Mouse (Mus musculus) erythroblast, adult 5-6 weeks (primary cell): ENCODE data around the gene Slc12a7. TPM values are rescaled to one million over a fixed set of nuclear protein-coding genes. Genes with fewer than 3 reads are reported as not detected.

ENCODE experiments used
- ATAC-seq: replicated peaks from 2 replicates; pipeline ENCODE4 v1.8.0; 2016; ENCODE audit warnings: moderate number of reproducible peaks, mild to moderate bottlenecking, moderate TSS enrichment, inconsistent platforms; ENCODE audit not compliant: poor library complexity, low FRiP score, severe bottlenecking
- total RNA-seq, 2 experiments: library from RNA; stranded (forward) in 1 of 2; stranded (reverse) in 1 of 2; fragments of 150-400 nt in 1 of 2; fragments of 200-764, 138-1000 nt in 1 of 2; gene quantifications; 2 replicates each; pipeline versions ENCODE4 v1.2.3 to v1.2.4; 2015 to 2017; ENCODE audit warnings: low replicate concordance in 2 of 2

Slc12a7 gene
- total RNA-seq, 2 experiments from 2014 or later: 0.43 to 0.58 TPM

GRCm38 (mm10) chr13:73756916-73757315 is 24.0 kb downstream of the Slc12a7 start:
- ATAC-seq: no peak

GRCm38 (mm10) chr13:73757362-73757761 is 24.5 kb downstream of the Slc12a7 start:
- ATAC-seq: no peak

- no peak for ATAC-seq
Measured at GRCm38 (mm10) chr13:73759596-73759995, 26.7 kb downstream of the Slc12a7 start.

GRCm38 (mm10) chr13:73760126-73760525 is 27.2 kb downstream of the Slc12a7 start:
- ATAC-seq: no peak

- no peak for ATAC-seq
Measured at GRCm38 (mm10) chr13:73762938-73763337, 30.0 kb downstream of the Slc12a7 start.

- peak; percentile 71 for ATAC-seq
Measured at GRCm38 (mm10) chr13:73763439-73764255, 30.8 kb downstream of the Slc12a7 start.

DNA sequence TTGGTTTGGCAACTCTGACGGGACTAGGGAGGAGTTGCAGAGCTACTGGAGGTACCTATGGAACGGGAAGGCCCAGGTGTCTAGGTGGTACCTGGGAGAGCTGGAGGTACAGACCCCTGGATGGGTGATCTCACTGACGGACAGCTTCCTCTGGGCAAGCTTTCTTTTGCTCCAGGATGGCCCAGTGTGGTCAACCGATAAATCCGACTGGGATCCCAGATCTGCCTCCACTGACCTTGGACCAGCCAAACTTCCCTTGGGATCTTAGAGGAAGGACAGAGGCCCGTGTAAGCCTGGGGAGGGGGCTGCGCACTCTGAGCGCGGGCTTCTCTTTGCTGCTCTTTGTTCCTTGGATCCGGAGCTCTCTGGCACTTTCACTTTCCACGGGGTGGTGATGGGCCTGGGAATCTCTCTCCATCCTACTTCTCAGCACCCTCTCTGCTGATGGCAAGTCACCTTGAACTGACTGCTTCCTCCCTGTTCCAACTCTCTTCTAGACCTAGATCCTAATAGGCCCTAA is 31.4 kb downstream of the Slc12a7 start:
- ATAC-seq: no peak

DNA sequence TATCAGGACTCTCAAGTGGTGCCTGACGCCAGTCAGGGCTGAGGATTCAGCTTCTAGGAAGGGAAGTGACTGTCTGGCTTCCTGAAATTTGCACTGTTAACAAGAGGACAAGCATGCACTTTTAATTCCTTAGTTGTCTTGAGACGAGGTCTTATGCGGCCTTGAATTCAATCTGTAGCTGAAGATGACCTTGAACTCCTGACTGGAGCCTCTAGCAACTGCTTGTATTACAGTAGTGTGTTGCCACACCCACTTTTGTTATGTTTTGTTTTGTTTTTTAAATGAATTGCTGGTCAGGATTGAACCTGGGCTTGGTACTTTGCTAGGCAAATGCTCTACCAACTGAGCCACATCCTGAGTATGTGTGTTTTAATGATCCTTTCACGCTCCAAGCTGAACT is 32.5 kb downstream of the Slc12a7 start:
- ATAC-seq: no peak

GRCm38 (mm10) chr13:73767224-73767623 is 34.3 kb downstream of the Slc12a7 start:
- no peak for ATAC-seq

- no peak for ATAC-seq
Measured at GRCm38 (mm10) chr13:73767754-73768153, 34.9 kb downstream of the Slc12a7 start.

- no peak for ATAC-seq
Measured at GRCm38 (mm10) chr13:73768311-73768710, 35.4 kb downstream of the Slc12a7 start.

DNA sequence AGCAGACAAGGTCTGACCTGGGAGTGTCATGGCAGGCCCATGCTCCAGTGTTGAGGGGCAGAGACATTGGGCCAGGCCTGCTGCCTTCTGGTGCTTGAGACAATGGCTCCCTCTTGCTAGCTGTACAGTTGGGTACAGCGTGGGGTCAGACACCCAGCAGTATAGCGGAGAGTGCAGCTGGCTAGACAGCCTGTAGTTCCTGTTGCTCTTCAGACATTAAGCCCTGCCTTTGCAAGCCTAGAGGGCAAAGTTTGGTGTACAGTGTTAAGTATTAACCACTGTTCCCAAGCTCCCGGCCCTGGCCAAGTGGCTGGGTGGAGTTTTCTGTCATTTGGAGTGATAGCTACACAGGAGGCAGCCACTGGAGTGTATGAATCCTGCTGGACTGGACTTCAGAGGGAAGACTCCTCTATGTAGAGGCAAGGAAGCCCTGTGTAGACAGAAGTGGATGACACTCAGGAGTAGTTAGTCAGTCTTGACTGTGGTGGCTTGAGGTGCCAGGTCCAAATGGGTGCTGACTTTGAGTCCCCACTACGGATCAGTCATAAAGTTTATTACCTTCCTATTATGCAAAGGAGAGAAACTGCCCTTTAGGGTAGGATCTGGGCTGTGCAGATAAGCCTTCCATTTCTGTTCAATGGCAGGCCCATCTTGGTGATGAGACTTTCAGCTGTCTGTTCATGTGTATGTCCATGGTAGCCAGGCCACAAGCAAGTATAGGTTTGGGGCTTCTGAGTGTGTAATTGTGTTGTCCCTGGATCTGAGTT is 37.2 kb downstream of the Slc12a7 start:
- ATAC-seq: no peak

GRCm38 (mm10) chr13:73771131-73771530 is 38.2 kb downstream of the Slc12a7 start:
- ATAC-seq: no peak

DNA sequence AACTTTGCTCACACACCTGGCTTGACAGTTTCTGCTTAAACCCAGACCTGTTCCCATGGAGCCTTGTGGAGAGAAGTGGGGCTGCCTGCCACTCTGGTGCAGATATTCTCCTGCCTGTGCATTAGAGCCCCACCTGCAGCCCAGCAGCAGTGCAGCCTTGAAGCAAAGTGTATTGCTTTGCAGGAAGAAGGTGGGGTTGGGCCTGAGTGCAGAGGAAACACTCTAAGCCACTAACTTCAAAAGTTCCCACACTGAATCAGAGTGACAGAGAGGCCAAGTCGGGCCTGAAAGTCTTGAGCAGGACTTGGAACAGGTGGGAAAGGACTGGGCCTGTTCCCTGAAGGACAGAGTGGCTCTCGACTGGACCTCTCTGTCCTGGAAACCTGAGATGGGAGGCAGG is 39.8 kb downstream of the Slc12a7 start:
- ATAC-seq: no peak

DNA sequence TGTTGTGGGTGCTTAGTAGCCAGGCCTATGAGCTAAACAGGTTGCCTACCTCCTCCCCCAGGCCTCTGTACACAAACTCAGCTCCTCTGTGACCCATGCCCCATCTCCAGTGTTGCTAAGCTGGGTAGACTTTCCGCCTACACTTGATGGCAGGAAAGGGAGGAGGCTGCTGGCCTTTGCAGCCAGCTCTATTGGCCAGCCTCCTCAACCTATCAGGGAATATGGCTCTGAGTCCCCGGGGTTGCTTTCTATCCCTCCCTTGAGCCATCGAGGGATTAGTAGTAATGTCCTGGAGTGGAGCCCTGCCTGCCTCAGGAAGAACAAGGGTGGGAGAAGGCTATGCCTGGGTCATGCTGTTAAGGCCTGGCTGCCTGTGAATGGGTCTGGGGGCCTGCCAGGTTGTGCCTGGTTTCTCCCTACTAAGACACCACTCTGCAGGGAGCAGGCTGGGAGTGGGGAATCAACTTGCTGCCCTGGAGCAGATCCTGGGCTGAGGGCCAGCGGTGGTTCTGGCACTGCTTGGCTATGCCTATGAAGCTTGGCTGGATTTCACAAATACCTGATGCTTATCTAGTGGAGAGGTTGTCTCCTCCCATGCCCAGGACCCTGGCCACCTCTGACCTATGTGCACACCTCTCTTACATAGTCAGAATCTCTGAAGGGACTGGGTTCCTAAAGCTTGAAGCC is 40.8 kb downstream of the Slc12a7 start:
- ATAC-seq: no peak

- ATAC-seq: no peak
Measured at GRCm38 (mm10) chr13:73775786-73776185, 42.9 kb downstream of the Slc12a7 start.

GRCm38 (mm10) chr13:73777578-73777977 is 44.7 kb downstream of the Slc12a7 start:
- no peak for ATAC-seq

DNA sequence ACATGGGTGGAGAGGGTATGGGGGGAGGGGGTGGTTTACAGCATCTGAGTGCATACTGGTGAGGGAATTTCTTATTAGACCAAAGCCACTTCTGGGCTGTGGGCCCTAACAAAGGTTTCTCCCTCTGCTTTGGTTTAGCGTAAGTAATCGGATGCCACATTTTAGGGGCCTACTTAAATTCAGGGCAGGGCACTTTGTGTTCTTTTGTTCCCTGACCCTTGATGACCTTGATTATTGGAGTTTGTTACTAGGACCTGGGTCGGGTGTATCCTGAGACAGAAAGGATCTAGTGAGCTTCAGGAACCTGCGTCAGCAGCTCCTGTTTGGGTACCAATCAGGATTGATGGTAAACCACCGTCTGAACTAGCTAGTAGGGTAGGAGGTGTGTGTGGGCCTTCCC is 49.6 kb downstream of the Slc12a7 start:
- no peak for ATAC-seq

DNA sequence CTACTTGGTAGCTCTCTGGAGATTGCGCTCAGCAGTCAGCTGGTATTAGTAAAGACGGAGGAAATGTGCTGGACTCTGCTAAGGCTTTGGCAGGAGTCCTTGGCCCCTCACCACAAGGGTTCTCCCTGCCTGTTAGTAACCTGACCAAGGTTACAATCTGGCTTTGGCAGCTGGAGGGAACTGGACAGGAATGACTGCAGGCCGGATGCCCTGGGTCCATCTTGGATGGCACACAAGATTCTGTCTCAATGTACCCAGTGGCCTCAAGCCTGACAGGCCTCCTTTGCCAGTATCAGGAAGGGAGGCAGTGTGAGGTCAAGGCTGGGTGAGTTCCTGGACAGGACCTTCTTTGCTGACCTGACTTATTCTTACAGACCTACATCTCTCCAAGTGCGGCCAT is 59.3 kb downstream of the Slc12a7 start:
- no peak for ATAC-seq

GRCm38 (mm10) chr13:73793171-73793570 is 60.3 kb downstream of the Slc12a7 start:
- no peak for ATAC-seq
